Mouse (Mus musculus) 3134 (cell line): ENCODE measurements around the gene Chst7.
A peak's percentile ranks its signal among the peaks of the same experiment; 100 is the strongest.

Experiments
- DNase-seq: peaks from one replicate; pipeline ENCODE4 v3.0.0-alpha.2; 2011; ENCODE audit warnings: low spot score; ENCODE audit not compliant: insufficient read length; ENCODE audit errors: extremely low read depth

Gene Chst7

GRCm38 (mm10) chrX:20059381-20059971 lies at the start of gene Chst7:
TSS of gene Chst7 (plus strand) at chrX:20059560.
- DNase-seq, result peak; percentile 81

GRCm38 (mm10) chrX:20012211-20012610 lies 47.1 kb upstream of the Chst7 start:
- DNase-seq, result no peak

GRCm38 (mm10) chrX:20020942-20021341 lies 38.4 kb upstream of the Chst7 start:
- DNase-seq, result no peak

- no peak for DNase-seq
These were observed 872 bp downstream of the Chst7 start for GRCm38 (mm10) chrX:20060096-20060768.

GRCm38 (mm10) chrX:20060769-20061315 lies 1.5 kb downstream of the Chst7 start:
- DNase-seq, result peak; percentile 6

- peak; percentile 34 for DNase-seq
These were observed 2.6 kb downstream of the Chst7 start for GRCm38 (mm10) chrX:20061764-20062480.

GRCm38 (mm10) chrX:20066636-20067035 lies 7.3 kb downstream of the Chst7 start:
- no peak for DNase-seq

GRCm38 (mm10) chrX:20070196-20070595 lies 10.8 kb downstream of the Chst7 start:
- DNase-seq, result no peak

- DNase-seq, result no peak
These were observed 58.4 kb downstream of the Chst7 start for GRCm38 (mm10) chrX:20117717-20118116.

GRCm38 (mm10) chrX:20125481-20125880 lies 66.1 kb downstream of the Chst7 start:
- no peak for DNase-seq

- DNase-seq, result no peak
These were observed 69.6 kb downstream of the Chst7 start for GRCm38 (mm10) chrX:20128951-20129350.

- no peak for DNase-seq
These were observed 70.1 kb downstream of the Chst7 start for GRCm38 (mm10) chrX:20129466-20129865.
